Mouse (Mus musculus): ENCODE data around the gene Slc22a23.

The Slc22a23 gene

DNA sequence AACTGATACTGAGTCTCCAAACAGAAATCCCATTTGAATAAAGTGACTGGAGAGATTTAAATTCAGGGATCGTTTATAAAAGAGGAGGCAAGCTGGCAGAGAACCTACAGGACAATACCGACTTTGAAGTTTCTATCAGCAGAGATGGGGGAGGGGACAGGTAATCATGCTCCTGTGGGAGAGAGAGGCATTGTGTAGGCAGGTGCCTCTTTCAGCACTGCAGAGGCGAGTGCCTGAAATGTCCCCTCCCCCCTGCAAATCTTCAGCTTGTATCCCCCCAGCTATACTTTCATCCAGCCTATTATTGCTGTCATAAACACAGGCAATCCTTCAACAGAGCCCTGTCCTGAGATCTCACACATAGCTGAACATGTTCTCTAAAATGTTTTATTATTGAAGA, 43.4 kb downstream of the Slc22a23 start:
- no peak for DNase-seq (ENCODE audit: low spot score in 2 of 2)

DNA sequence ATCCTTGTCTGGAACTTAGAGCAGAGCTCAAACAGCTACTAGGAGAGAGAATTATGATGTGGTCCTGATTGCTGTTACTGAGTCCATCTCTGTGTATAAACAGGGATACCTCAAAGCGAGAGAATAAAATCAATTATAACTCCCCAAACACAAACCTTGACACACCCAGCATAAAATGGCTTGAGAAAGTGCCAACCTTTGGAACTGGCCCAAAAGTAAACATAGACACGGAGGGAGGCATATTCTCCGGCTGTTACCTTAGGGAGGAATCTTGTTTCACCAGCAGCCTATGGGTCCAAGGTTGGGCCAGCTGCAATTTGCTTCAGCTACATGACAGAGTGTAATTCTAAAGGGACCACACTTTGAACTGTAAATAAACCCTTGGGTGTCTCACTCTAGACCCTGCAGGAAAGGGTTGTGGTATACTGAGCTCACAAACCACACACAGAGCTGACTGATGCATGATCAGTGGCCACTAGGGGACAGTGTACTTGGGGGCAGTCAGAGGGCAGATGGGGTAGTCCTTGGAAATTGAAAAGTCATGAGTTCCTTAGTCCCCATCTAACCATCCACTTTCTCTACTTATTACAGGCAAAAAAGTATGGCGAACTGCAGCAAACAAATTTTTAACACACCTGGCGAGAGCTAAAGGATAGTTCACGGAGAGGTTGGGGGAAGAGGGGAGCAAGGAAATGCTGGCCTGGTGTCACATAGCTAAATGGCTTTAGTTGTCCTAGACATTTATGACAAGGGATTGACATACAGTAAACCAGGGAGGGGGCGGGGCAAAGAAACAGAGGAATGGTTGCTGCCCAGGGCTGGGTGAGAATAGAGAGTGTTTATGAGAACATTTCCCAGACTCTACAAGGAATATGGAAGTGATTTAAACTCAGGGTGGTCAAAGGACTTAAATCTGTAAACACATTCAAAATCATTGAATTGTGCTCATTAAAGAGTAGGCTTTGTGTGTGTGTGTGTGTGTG, 45.3 kb downstream of the Slc22a23 start:
- no peak for DNase-seq (ENCODE audit: low spot score in 2 of 2)

DNA sequence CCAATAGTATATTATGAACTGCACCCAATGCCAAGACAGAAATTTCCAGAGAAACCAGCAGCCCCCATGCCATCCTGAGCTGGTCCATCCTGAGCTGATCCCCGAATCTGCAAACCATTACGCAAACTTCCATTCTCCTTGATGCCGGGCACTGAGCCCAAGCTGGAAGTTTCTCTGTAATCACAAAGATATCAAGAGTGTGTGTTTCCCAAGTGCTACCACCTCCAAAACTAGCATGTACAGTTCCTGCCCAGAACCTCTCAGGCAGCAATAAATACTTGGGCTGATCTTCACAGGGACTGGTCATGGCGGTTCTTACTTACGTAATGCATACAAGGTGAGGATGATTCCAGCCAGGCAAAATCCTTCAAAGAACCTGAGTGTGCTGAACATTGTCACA, 46.3 kb downstream of the Slc22a23 start:
- DNase-seq (ENCODE audit: low spot score in 2 of 2) = no peak

DNA sequence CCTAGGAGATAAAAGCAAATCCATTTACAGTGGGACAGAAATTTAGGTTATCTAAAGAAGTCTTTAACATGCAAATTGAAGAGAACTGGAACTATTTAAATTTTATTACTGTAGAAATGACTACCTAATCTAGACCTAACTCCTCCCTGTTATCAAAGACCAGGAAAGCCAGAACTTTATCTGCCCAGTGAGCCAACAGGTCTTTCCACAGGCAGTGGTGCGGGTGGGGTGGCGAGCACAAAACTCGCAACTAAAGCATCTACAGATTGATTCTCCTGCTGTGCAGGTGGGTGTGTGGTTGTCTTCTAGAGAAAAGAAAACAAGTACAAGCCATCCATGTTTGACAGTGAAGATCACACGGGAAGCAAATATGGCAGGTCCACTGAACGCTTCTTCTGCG, 46.9 kb downstream of the Slc22a23 start:
- no peak for DNase-seq (ENCODE audit: low spot score in 2 of 2)

DNA sequence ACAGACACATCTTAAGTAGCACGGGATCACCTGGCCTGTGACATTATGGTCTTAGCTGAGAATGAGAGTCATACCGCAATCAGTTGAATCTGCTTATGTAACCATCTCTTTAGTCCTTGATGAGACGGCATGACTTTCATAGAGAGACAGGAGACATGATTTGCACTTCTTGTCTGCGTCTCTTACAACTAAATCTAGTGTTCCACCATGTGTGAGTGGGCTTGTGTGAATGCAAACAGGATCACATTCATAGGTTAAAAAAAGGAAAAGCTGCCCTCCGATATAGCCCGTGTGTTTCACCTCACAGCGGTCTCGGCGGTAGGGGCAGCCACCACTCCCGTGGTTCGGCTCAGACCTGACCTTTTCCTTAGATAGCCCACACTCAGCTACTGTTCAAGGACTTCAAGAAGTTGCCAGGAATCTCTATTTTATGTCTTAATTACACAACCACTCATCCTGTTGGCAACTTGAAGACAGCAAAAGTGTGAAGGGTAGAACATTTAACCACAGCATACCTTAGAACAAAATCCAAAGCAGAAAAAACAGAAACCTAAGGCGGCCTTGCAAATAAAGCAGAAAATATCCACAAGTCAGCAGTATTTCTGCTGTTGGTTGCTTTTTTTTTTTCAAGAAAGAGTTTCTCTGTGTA, 49.1 kb downstream of the Slc22a23 start:
- DNase-seq (ENCODE audit: low spot score in 2 of 2) = no peak

DNA sequence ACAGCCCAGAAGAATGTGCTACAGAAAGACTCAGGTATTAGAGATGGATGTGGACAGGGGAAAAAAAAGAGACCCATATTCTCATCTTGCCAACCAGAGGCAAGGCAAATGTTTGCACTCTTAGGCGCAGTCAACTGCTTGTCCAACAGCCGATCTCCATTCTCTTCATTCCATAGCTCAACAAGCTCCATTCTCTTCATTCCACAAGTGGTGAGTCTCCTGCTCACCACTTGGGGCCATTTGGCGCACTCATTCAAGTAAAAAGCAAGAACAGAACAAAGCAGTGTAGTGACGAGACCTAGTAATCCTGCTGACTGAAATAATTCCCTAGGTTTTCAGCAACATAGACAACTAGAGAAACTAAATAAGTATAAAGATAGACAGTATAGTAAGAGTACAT, 50.8 kb downstream of the Slc22a23 start:
- DNase-seq (ENCODE audit: low spot score in 2 of 2) = no peak

DNA sequence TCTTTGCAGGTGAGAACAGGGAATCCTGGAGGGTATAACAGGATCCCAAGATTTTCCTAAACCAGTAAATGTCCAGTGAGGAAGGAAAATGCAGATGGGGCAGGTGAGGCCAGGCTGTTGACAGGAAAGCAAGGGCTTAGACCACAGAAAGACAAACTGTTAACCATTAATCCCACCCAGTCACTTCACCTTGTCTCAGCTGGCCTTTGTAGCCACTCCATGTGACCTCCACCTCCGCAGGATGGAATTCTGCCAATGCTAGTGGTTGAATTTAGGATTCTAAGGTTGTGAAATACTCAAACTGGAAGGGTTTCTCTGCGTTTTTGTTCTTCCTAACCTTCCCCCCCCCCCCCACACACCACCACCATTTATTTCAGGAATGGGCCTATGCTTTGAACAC, 52.9 kb downstream of the Slc22a23 start:
- no peak for DNase-seq (ENCODE audit: low spot score in 2 of 2)

DNA sequence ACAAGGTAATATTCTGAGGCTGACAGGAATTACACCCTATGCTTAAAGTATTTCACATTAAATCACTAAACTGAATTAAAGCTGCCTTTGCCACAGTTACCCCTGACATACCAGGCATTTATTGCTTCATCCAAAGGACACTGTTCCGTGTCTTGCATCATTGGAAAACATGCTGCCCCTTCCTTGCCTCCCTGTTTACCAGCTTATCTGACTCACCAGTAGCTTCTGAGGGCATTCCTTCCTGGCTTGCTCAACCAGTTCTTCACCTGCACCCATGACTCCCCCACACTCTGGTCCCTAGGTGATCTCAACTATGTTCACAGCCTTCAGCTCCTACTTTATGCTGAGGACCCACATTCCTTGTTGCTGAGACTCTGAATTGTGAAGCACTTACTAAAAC, 54.6 kb downstream of the Slc22a23 start:
- no peak for DNase-seq (ENCODE audit: low spot score in 2 of 2)

DNA sequence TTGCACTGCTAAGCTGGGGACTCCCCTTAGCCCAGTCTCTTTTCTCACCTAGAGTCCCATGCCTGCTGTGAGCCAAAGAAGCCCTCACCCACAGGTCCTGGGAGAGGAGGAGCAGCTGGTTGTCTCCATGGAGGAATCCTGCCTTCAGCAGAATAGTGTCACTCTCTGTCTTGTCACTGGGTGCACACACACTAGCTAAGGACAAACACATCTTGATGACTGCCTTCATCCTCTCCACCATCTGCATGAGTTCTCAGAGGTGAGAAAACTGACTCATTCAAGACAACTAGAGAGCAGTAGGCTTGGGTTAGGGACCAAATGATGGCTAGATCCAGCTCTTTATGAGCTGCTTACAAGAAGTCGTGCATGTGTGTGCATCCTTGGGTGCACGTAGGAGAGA, 55.4 kb downstream of the Slc22a23 start:
- DNase-seq (ENCODE audit: low spot score in 2 of 2) = no peak

DNA sequence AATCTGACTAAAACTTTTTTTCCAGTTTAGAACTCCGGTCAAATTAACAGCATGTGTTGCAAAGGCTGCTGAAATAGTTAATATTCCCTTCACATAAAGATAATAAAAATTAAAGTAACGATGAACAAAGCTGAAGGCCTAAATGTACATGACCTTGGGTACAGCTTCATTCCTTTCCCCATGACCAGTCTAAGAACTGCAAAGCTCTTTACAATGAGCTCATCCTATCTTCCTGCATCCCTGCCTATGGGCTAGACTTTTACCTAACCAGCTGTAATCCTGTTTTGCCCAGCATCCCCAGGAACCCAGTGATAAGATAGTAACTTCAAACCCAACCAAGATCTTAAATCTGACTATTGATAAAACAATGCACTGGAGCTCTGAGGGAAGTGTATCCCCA, 56.9 kb downstream of the Slc22a23 start:
- DNase-seq (ENCODE audit: low spot score in 2 of 2) = no peak

DNA sequence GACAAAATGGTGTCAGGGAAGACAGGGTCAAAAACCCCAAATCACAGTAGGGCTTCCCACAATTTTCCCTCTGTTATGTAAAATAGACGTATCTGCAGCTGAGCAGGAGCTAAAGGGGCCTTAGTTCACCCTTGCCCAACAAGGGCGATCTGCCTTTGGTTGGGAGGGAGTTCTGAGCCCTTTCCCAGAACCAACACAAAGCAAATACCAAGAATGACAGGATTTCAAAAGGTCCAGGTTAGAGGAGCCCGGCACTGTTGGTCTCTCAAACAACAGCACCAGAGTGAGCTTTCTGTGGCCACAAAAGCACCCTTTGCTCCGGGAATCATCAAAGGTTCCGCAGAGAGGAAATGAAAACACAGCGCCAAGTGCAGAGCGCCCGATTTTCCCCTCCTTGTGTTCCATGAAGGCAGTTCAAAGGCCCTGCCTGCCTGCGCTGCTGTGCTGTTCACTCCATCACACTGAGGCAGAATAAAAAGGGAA, 57.3 kb downstream of the Slc22a23 start:
- DNase-seq (ENCODE audit: low spot score in 2 of 2) = no peak

DNA sequence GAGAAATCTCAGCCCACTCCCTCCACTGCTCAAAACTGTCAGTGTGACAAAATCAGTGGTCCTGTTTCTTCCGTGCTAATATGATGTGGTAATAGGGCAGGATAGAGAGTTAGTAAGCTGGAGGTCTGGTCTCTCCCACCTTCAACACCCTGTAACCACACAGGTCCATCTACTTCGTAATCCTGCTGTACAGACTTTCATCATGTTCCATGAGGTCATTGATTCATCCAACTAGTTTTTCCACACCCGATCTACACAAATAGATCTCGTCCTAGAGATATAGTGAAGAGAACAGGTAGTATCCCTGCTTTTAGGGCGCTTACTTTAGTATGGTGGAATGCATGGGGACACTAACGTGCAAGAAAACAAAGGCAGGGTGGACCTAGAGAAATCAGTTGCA, 63.6 kb downstream of the Slc22a23 start:
- DNase-seq (ENCODE audit: low spot score in 2 of 2) = no peak

DNA sequence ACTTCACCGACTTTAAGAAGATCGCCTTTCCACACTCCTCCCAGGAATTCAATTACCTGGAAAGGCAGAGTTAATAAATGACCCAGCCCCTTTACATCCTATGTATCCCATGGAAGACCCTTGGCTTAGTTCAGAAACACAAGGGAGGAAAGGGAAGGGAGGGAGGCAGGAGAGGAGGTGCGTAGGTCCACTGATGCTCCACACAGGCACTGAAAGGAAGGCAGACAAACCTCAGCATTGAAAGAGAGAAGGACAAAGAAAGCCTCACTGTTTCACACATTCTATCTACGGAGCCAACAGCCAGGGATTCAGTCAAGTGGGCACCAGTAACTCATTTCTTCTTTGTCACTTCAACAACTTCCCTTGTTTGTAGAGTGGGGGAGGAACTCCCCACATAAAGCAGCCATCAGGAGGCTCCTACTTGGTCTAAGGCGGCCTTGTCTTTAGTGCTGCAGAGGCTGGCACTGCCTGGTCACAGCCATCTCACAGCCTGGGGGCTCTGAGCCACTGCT, 66.2 kb downstream of the Slc22a23 start:
- no peak for DNase-seq (ENCODE audit: low spot score in 2 of 2)

DNA sequence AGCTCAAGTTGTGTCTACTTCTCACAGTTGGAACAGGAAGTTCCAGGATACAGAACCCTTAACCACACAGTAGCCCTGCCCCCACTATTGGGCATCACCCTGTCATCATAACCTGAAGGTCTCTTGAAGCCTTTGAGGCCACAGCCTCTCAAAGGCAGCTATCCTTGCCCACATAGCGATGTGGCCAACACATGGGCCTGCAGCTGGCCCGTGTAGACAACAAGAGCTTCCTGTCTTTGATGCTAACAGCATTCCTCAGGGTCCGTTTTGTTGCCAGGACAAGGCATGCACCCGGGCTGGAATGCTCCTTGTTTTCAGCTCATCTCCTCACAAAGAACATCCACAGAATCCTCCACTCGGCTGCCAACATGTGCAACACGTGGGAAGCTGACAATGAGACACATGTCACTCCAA, 66.7 kb downstream of the Slc22a23 start:
- no peak for DNase-seq (ENCODE audit: low spot score in 2 of 2)

DNA sequence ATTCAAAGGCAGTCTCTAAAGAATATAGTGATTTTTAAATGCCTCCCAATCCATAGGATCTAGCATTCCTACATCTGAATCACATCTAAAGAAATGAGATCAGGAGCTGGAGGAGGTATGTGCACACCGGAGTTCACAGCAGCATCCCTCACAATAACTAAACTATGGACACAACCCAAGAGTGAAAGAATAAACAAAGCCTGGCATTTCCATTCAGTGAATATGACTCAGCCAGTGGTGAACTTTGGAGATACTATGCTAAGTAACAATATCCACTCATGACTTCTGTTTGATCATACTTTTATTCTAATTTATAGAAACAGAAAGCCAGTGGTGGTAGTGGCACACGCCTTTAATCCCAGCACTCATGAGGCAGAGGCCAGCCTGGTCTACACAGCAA, 67.4 kb downstream of the Slc22a23 start:
- no peak for DNase-seq (ENCODE audit: low spot score in 2 of 2)

DNA sequence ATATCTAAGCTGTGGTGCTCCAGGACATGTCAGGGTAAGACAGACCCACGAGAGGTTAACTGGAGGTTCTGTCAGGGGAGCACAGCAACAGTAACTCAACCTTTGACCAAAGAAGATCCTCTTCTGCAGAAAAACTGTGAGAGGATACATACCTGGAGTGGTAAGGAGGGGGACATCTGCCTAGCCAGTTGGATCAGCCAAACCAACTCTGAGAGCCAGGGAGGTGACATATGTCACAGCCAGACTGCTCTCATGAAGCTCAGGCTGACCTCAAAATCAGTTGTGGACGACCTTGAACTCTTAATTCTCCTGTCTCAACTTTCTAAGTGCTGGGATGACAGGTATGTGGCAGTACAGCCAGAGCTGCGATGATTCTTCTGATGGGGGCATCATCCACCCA, 68.0 kb downstream of the Slc22a23 start:
- DNase-seq (ENCODE audit: low spot score in 2 of 2) = no peak

DNA sequence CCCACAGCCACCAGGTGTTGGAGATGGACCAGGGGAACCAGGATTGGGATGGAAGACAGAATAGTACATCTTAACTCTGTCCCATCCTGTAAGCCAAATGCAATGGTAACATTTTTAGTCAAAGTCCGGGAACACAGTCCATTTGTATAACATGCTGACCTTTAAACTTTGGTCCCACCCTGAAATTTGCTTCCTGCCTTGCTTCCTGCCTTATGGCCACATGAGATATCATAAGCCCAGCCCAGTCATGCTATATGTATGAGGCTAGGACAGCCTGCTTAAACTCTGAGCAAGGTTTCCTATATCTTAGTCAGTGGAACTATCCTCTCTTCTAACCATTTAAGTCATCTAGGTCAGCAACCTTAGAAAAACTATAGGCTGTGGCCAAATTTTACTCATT, 70.1 kb downstream of the Slc22a23 start:
- DNase-seq (ENCODE audit: low spot score in 2 of 2) = no peak

DNA sequence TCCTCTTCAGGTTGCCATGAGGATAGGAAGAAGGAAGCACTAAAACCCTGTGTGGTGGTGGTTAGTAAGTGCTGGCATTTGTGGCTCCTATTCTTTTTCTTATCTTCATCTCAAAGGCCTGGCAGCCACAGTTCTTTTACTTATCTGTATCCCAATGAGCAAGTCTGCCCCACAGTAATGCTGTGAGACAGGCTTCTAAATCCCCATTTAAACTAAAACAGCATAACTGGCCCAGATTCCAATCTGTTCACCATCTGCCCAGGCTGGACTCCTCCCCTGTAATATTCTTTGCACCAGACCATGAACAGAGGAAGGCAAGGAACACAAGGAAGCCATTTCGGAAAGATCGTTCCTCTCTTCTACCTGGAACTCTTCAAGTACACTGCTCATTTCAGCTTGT, 70.6 kb downstream of the Slc22a23 start:
- no peak for DNase-seq (ENCODE audit: low spot score in 2 of 2)

DNA sequence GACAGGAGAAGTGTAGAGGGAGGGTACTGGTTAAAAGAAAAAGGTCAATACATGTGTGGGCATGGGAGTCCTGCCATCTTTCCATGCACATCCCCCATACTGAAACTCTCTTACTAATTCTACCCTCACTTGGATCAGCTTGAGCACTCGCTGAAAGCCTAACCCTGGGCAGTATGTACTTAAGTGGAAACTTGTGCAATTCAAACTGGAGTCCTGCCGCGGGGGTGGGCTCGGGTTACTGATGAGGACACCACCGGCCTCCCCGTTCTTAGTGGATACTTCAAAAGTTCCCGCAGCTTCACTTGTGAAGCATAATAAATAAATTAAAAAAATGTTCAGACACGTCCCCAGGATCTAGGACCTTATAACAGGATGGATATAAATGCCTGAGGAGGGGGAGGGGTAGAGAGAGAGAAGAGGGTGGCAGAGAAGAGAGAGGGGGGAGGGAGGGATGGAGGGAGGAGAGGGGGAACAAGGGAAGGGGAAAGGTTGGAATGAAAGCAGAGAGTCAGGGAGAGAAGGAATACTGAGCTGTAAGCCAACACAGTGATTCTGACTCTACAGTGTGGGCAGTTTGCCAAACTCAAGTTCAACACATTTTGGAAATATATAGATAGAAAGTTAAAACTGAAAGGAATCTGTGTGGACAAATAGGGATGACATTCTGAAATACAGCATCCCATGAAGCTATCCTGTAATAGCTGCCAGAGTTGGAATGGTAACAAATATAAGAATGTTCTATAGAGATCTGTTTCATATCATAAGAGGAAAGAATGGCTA, 72.5 kb downstream of the Slc22a23 start:
- no peak for DNase-seq (ENCODE audit: low spot score in 2 of 2)

DNA sequence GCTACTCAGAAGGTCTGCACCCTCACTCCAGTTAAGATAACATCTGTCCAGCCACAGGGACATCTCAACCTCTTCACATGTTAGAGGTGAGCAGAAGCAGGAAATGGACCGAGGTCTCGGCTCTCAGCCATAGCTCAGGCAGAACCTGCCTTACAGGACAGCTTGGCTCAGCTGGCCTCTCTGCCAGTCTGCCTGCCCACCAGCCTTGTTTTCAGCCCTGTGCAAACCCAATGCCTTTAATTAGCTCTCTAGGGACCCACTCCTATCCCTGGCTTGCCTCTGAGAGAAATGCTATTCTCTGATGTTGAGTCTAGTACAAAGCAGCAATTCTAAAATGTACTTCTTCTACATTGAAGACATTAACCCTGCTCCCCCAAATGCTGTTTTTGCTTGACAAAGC, 73.3 kb downstream of the Slc22a23 start:
- DNase-seq (ENCODE audit: low spot score in 2 of 2) = no peak

DNA sequence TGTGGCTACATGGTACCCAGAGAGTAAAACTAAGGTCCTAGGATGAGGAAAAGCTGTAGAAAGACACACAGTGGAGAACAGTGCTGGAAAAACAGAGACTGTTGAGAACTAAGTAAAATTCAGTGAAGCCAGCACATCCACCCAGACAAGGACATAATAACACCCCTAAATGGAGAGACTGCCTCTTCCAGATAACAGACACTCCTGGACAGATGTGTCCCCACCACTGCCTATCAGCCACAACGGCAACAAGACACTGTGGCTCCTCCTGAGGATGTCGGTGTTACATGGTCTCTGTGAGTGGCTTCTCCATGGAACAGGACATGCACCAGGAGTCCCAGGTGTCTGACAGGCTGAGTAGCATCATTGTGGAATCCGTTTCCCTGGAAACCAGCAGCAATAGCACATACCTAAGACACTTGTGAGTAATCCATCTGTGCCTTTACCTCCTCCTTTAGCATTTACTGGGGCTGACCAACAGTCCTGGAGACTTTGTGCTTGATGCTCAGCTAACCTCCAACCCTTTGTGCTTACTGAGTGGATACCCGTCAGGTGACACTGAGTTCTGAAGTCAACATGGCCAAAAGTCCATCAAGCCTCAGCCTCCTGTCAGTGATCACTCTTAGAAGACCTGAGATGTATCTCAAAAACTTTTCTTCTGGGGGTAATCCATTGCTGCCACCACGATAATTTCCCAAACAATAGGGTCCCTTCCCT, 73.9 kb downstream of the Slc22a23 start:
- DNase-seq (ENCODE audit: low spot score in 2 of 2) = no peak
